Mouse (Mus musculus): ENCODE measurements around the gene Olfr117. TPM values are rescaled to one million over a fixed set of nuclear protein-coding genes. Genes with fewer than 3 reads are reported as not detected.
"Not testable (repeated sequence)": the region's sequence is repeated elsewhere in the genome, so short reads cannot be mapped to it uniquely, and the experiment has no call there.

The Olfr117 gene
- total RNA-seq (2021) = not detected

GRCm38 (mm10) chr17:37663682-37664081 is at the start of gene Olfr117:
Olfr117 (minus strand) TSS chr17:37663782.
- DNase-seq = no peak

DNA sequence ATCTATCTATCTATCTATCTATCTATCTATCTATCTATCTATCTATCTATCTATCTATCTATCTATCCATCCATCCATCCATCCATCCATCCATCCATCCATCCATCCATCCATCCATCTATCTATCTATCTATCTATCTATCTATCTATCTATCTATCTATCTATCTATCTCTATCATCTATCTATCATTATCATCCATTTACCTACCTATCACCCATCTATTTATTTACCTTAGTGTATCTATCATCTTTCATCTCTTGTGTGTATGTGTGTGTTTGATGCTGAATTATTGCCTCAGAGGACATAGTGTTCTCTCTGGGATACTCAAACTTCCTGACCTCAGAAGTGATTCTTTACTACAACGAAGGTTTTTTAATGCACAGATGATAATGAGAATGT is 32.7 kb upstream of the Olfr117 start, which contains the start of gene Olfr119:
TSS of gene Olfr119 (plus strand) at position 301 of the 400 bp plus-strand sequence.
- not testable (repeated sequence) for DNase-seq

DNA sequence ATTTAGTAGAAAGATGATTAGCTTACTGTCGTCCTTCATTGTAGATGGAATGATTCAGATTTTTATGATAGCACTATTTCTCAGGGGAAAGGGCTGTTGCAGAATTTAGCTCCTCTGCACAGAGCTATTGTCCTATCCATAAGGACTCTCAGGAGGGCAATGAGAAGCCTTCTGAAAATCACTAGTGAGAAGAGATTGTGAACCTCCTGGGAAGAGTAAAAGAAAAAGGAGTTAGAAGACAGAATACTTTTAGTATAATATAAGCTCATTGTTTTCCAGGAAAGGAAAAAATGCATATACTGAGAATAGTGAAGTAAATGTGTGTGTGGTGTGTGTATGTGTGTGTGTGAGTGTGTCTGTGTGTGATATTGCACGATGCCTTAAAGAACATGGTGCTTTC is 3.1 kb upstream of the Olfr117 start, which contains the start of gene Olfr118:
TSS of gene Olfr118 (plus strand) at position 301 of the 400 bp plus-strand sequence.
- no peak for DNase-seq

DNA sequence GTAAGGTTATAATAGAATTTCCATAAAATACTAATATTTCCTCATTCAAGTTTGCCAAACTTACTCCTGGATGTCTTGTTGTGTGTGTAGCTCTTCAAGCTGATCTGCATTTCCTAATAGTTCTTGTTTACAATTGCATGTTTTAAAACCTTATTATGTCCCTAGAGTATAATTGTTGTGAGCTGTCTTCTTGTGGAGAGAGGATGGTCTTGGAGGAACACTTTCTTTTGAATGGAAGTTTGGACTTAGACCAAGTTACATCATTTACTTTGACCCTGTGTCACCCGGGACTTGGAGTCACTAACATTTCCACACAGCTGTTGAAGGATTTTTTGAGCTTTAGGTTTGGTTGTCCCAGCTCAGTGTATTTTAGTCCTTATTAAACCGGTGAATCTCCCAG is 36.6 kb downstream of the Olfr117 start, which contains the start of the genes Olfr115 and Olfr116:
TSS of gene Olfr115 (minus strand) at position 101 of the 400 bp plus-strand sequence.
TSS of gene Olfr116 (minus strand) at position 191 of the 400 bp plus-strand sequence.
- no peak for DNase-seq

Other genes with a start within 250 kb of the Olfr117 start
- not detected for gene Olfr108, start 218.3 kb downstream of the Olfr117 start, total RNA-seq (2021)
- gene Olfr109, start 204.9 kb downstream of the Olfr117 start, total RNA-seq (2021) = not detected
- gene H2-M2, start 180.2 kb downstream of the Olfr117 start, total RNA-seq (2021) = not detected
- gene Olfr110, start 171.3 kb downstream of the Olfr117 start, total RNA-seq (2021) = not detected
- gene Olfr111, start 155.8 kb downstream of the Olfr117 start, total RNA-seq (2021) = not detected
- not detected for gene Olfr112, start 94.3 kb downstream of the Olfr117 start, total RNA-seq (2021)
- not detected for gene Olfr113, start 86.1 kb downstream of the Olfr117 start, total RNA-seq (2021)
- gene Olfr114, start 71.0 kb downstream of the Olfr117 start, total RNA-seq (2021) = not detected
- not detected for gene Olfr115, start 36.7 kb downstream of the Olfr117 start, total RNA-seq (2021)
- not detected for gene Olfr116, start 36.6 kb downstream of the Olfr117 start, total RNA-seq (2021)
- gene Olfr118, start 3.2 kb upstream of the Olfr117 start, total RNA-seq (2021) = not detected
- gene Olfr119, start 32.8 kb upstream of the Olfr117 start, total RNA-seq (2021) = not detected
- not detected for gene Olfr120, start 58.0 kb upstream of the Olfr117 start, total RNA-seq (2021)
- not detected for gene Olfr121, start 85.1 kb upstream of the Olfr117 start, total RNA-seq (2021)
- gene Olfr122, start 104.8 kb upstream of the Olfr117 start, total RNA-seq (2021) = not detected
- gene Olfr123, start 129.7 kb upstream of the Olfr117 start, total RNA-seq (2021) = not detected
- gene Olfr124, start 136.1 kb upstream of the Olfr117 start, total RNA-seq (2021) = not detected
- gene Olfr125, start 169.2 kb upstream of the Olfr117 start, total RNA-seq (2021) = not detected
- gene Olfr126, start 183.7 kb upstream of the Olfr117 start, total RNA-seq (2021) = not detected
- gene Olfr127, start 236.7 kb upstream of the Olfr117 start, total RNA-seq (2021) = not detected